Mouse (Mus musculus) gastrocnemius, postnatal 25 days (tissue): ENCODE measurements around the gene Thap3. TPM values are rescaled to one million over a fixed set of nuclear protein-coding genes. Genes with fewer than 3 reads are reported as not detected.

Experiments used
- DNase-seq: peaks from one replicate; pipeline ENCODE4 v3.0.0; 2022
- total RNA-seq, 2 experiments: library from RNA; stranded (reverse); gene quantifications; 1 replicate in 1 of 2; 2 replicates in 1 of 2; pipeline ENCODE4 v1.2.3; 2021

Thap3 gene
- total RNA-seq, 2 experiments from 2014 or later, result 27.5 to 29.3 TPM

- peak; percentile 83 for DNase-seq
These were observed 20.6 kb upstream of the Thap3 start for GRCm38 (mm10) chr4:152009076-152010051.

- DNase-seq, result peak; percentile 95
These were observed 19.9 kb upstream of the Thap3 start, which contains the start of gene Klhl21 for GRCm38 (mm10) chr4:152008622-152009075. TSS of gene Klhl21 (plus strand) at chr4:152008803.

GRCm38 (mm10) chr4:152008148-152008500, 19.3 kb upstream of the Thap3 start:
- no peak for DNase-seq

GRCm38 (mm10) chr4:152007481-152008147, 18.8 kb upstream of the Thap3 start:
- no peak for DNase-seq

DNA sequence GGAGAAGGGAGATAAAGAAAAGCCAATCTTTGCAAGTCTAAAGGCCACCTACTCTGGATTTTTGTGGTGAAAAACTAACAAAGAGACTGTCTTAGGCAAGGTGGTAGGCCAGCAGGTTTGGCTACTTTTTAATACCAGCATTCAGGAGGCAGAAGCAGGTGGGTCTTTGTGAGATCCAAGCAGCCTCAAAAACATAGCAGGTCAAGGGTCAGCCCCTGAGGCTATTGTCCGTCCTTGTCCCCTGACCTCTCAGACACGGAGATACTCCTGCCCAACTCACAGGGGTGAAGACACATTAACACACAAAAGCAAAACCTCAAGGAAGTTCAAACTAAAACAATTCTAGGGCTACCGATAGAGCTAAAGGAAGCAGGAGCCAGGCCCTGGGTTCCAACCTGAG, 18.0 kb upstream of the Thap3 start:
- DNase-seq, result no peak

GRCm38 (mm10) chr4:152006137-152006536, 17.3 kb upstream of the Thap3 start:
- no peak for DNase-seq

DNA sequence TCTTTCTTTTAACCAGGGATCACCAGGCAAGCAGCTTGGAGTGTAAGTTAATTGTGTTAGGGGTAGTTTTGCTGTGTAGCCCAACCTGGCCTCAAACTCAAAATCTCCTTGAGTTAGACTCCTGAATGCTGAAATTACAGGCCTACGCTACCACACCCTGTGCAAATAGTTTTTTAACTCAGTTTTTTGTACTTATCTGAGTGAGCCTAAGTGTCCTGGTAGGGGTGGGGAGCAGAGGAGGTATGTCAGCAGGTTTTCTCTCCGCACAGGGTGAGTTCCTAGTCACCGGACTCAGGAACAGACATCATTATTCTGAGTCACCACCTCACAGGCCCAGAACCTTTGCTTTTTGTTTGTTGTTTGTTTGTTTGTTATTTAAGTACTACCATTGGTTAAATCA, 13.3 kb upstream of the Thap3 start:
- no peak for DNase-seq

GRCm38 (mm10) chr4:152001335-152001734, 12.5 kb upstream of the Thap3 start:
- DNase-seq, result no peak

DNA sequence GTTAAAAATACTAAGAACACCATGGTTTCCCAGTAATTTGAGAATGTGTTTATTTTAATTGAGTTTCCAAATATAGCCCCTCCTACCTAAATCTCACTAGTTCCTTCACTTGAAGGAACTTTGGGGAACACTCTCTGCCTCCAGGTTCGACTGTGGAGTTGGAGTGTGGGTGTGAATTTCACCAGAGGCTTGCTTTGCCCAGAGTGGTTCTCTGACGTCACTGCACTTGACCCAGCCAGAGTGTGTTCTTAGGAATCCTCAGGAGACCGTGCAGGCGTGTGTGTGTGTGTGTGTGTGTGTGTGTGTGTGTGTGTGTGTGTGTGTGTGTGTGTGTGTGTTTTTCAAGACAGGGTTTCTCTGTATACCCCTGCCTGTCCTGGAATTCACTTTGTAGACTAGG, 12.1 kb upstream of the Thap3 start:
- DNase-seq, result no peak

DNA sequence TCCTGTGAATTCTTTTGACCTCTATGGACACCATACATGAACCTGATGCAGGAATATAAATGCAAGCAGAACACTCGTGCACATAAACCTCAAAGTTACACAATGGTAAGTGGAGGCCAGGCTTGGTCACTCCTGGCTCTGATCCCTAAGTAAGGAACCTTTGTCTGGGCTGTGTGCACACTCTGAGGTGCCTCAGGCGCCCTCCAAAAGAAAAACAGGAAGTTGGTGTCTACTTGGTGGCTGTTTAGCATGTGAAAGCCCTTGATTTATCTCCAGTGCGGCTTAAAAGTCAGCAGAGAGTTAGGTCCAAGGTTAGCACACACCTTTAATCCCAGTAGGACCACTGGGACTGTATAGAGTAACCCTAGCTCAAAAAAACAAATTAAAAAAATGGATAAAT, 10.7 kb upstream of the Thap3 start:
- no peak for DNase-seq

- no peak for DNase-seq
These were observed 8.9 kb upstream of the Thap3 start for GRCm38 (mm10) chr4:151997701-151998100.

GRCm38 (mm10) chr4:151996951-151997222, 8.1 kb upstream of the Thap3 start:
- DNase-seq, result no peak

DNA sequence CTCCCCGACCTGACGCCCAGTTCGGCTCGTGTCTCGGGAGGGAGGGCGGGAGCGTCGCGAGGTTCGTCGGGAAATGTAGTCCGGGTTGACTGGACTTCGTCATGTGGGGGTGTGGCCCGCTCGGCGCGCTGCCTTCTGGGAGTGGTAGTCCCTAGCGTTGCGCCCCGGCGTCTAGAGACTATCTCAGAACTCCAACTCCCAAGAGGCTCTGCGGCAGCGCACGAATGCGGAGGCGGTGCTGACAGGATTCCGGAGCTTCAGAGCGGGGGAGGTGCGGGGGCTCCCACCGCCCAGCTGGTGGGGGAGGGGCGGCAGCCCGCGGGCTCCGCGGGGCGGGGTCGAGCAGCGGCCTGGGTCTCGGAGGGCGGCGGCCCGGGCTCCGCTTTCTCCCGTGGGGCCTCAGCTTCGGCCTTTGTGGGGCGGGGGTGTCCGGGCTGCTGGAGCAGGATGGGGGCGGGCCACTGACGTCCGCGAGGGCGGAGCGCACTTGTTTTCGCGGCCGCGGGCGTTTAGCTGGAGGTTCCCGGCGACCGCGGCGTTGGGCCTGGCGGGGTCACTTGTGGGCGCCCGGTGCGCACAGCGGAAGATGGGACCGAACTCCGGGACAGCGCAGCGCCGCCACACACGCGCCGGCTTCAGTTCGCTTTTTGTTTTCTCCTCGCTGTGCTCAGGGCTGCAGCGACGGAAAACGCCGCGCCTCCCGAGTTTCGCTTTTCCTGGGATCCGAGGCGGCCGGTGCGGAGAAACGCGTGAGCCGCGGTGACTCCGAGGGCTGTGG, 7.6 kb upstream of the Thap3 start, which contains the start of gene Phf13:
Gene Phf13 (minus strand): TSS at position 86 of the 778 bp plus-strand sequence.
- DNase-seq, result peak; percentile 99

GRCm38 (mm10) chr4:151995371-151996172, 6.8 kb upstream of the Thap3 start:
- no peak for DNase-seq

- peak; percentile 47 for DNase-seq
These were observed 5.7 kb upstream of the Thap3 start for GRCm38 (mm10) chr4:151994228-151995171.

DNA sequence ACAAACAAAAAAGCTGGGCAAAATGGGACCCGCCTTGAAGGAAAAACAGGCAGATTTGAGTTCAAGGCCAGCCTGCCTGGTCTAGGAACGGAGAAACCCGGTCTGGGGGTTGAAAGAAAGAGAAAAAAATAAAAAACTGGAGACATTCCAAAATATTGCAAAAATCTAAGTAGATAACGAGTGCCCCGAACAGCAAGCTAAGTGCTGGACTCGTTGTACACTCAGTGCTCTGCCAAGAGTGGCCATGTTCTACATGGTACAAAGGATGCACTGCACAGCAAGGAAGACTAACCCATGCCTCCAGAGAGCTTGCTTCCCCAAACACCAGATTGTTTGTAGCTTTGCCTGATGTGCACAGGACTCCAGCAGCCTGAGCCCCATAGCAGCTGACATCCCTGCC, 4.2 kb upstream of the Thap3 start:
- no peak for DNase-seq

- DNase-seq, result no peak
These were observed 3.3 kb upstream of the Thap3 start for GRCm38 (mm10) chr4:151992091-151992490.

- no peak for DNase-seq
These were observed 302 bp upstream of the Thap3 start for GRCm38 (mm10) chr4:151989110-151989488.

- no peak for DNase-seq
These were observed 819 bp downstream of the Thap3 start for GRCm38 (mm10) chr4:151988014-151988341.

GRCm38 (mm10) chr4:151986650-151987049, 2.1 kb downstream of the Thap3 start:
- DNase-seq, result no peak

DNA sequence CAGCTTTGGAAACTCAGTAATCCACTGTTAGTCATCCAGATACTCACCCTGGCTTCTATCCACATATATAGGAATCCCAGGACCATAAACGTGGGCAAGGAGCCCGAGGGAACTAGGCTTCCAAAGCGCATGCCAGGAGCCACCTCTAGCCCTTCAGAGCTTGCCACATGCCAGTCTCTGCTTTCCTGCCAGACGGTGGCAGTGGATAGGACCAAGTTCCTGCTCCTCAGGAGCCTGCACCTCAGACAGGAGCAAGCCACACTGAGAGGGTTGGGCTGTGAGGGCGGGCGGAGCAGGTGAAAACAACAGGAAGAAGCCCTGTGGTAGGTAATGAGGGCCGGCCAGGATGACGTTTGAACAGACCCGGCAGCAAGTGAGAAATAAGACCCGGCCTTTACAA, 2.9 kb downstream of the Thap3 start:
- no peak for DNase-seq
